Mouse (Mus musculus) kidney, embryonic 14.5 days (tissue): ENCODE results near the gene Mgat4c. TPM values are rescaled to one million over a fixed set of nuclear protein-coding genes. Genes with fewer than 3 reads are reported as not detected.

ENCODE experiments used
- ATAC-seq: fragments of 200-750 bp; cut with Nextera tagmentation; 2 replicates; pipeline ENCODE4 v1.8.0; 2017; ENCODE audit warnings: moderate number of reproducible peaks, mild to moderate bottlenecking, moderate TSS enrichment, moderate library complexity; ENCODE audit not compliant: low FRiP score, low TSS enrichment
- H3K27ac ChIP-seq: fragments of 300-500 bp; sonication (generic); 2 replicates; pipeline ENCODE4 v1.5.1; 2014; ENCODE audit warnings: low read depth, mild to moderate bottlenecking, low read length, moderate library complexity, mixed read lengths
- H3K27me3 ChIP-seq: fragments of 300-500 bp; sonication (generic); 2 replicates; pipeline ENCODE4 v1.6.1; 2014; ENCODE audit warnings: mild to moderate bottlenecking, low read length; ENCODE audit not compliant: control insufficient read depth, insufficient read depth
- H3K36me3 ChIP-seq: fragments of 300-500 bp; sonication (generic); 2 replicates; pipeline ENCODE4 v1.6.1; 2014; ENCODE audit warnings: low read length, mixed read lengths; ENCODE audit not compliant: control insufficient read depth, insufficient read depth
- H3K4me1 ChIP-seq: fragments of 300-500 bp; sonication (generic); 2 replicates; pipeline ENCODE4 v1.6.1; 2014; ENCODE audit warnings: low read length, mixed read lengths; ENCODE audit not compliant: control insufficient read depth, insufficient read depth
- H3K4me2 ChIP-seq: fragments of 300-500 bp; sonication (generic); replicated peaks from 2 replicates; pipeline ENCODE4 v1.6.1; 2014; ENCODE audit warnings: low read depth, mild to moderate bottlenecking, low read length
- H3K4me3 ChIP-seq: fragments of 300-500 bp; sonication (generic); 2 replicates; pipeline ENCODE4 v1.5.1; 2014; ENCODE audit warnings: mild to moderate bottlenecking, low read length
- H3K9ac ChIP-seq: fragments of 300-500 bp; sonication (generic); 2 replicates; pipeline ENCODE4 v1.6.1; 2014; ENCODE audit warnings: low read depth, mild to moderate bottlenecking, low read length, moderate library complexity
- H3K9me3 ChIP-seq: fragments of 300-500 bp; sonication (generic); 2 replicates; pipeline ENCODE4 v1.6.1; 2016; ENCODE audit warnings: low read length; ENCODE audit not compliant: control insufficient read depth
- WGBS: fragments of 180-500 bp; shearing (Covaris S2); extraction: QIAGEN DNeasy Blood & Tissue Kit; methylation state at CpG from one replicate; pipeline ENCODE4 v1.1.7; 2014; 5-methylcytosine and 5-hydroxymethylcytosine counted together
- polyA plus RNA-seq: library from polyadenylated mRNA; unstranded; fragments of >200 nt; fragmentation: Nextera tagmentation; extraction: Ambion mirVana; gene quantifications from 2 replicates; pipeline ENCODE4 v1.2.1, GENCODE M21; 2014

The Mgat4c gene
- polyA plus RNA-seq, 1 experiment from 2014 or later, result 1.6 TPM

DNA sequence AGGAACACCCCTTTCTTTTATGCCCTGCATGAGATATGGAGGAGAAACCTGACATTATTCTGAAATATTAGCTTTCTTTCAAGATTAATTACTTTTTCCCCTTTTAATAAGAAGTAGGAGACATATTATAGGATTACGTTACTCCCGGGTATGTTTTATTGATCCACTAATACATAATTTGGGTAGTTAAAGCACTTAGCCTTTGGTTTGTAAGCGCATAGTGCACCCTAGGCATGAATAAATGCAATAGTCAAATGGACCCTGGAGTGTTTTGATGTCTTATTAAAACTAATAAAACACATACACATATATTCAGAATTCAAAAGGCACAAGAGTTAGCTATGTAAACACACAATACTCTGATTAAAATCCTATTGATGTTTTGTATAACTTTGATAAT lies 374.9 kb downstream of the Mgat4c start:
- no peak for ATAC-seq
- no peak overlapping the region for H3K27ac ChIP-seq
- H3K4me1 ChIP-seq, result no peaks in the 10 kb centered on the region
- 90% methylated on average over 3 of the region's 3 CpGs for WGBS
- no peak overlapping the region for H3K4me3 ChIP-seq
- no peaks in the 10 kb centered on the region for H3K36me3 ChIP-seq
- H3K9ac ChIP-seq, result no peak overlapping the region
- no peak overlapping the region for H3K4me2 ChIP-seq
- no peaks in the 10 kb centered on the region for H3K27me3 ChIP-seq
- H3K9me3 ChIP-seq, result no peaks in the 10 kb centered on the region

DNA sequence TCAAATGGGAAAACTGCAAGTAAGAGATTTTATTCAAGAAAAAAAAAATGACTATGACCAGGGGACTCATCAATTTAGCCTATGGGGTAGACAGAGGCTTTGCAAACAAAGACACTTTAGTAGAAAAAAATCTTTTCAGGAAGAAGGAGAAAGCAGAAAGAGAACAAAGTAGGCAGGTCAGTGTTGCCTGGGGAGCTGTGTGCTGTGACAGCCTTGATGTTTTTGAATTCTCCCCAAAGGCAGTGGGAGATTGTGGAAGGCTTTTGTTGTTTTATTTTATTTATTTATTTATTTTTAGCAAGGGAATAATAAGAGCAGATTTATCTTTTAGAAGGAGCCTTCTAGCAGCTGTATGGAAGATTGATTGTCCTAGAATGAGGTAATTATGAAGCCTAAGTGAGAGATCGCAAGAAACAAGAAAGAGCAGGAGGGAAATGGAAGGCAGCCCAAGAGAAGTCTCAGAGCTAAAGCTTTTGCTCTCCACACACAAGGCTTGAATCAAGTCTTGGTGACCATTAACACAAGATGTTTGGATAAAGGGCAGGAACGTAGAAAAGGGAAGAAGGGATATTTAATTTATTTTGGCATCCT lies 375.8 kb downstream of the Mgat4c start:
- no peak; the same call in 1 of the 2 replicates for ATAC-seq
- WGBS, result 64% methylated on average over 2 of the region's 2 CpGs
- H3K4me1 ChIP-seq, result no peaks in the 10 kb centered on the region

GRCm38 (mm10) chr10:102074541-102075398 lies 393.5 kb downstream of the Mgat4c start:
- Histone ChIP-seq H3K4me1 (no peaks in the 10 kb centered on the region), H3K4me2 (no peak overlapping the region), H3K27me3 (no peaks in the 10 kb centered on the region), H3K9ac (no peak overlapping the region), H3K9me3 (no peaks in the 10 kb centered on the region), H3K4me3 (no peak overlapping the region), H3K36me3 (no peaks in the 10 kb centered on the region), H3K27ac (no peak overlapping the region)
- no peak for ATAC-seq

More for the DNA sequence above, 375.8 kb downstream of the Mgat4c start:
- Histone ChIP-seq H3K27ac (no peak overlapping the region), H3K9ac (no peak overlapping the region), H3K27me3 (no peaks in the 10 kb centered on the region), H3K36me3 (no peaks in the 10 kb centered on the region), H3K4me3 (no peak overlapping the region), H3K4me2 (no peak overlapping the region), H3K9me3 (no peaks in the 10 kb centered on the region)

- H3K4me3 ChIP-seq, result no peak overlapping the region
- no peak overlapping the region for H3K27ac ChIP-seq
- no peak for ATAC-seq
- no peak overlapping the region for H3K4me2 ChIP-seq
- no peaks in the 10 kb centered on the region for H3K27me3 ChIP-seq
- WGBS, result 74% methylated on average over 1 of the region's 1 CpGs
- H3K9ac ChIP-seq, result no peak overlapping the region
- H3K36me3 ChIP-seq, result no peaks in the 10 kb centered on the region
- no peaks in the 10 kb centered on the region for H3K9me3 ChIP-seq
- no peaks in the 10 kb centered on the region for H3K4me1 ChIP-seq
These were observed 441.9 kb downstream of the Mgat4c start for GRCm38 (mm10) chr10:102123153-102123552.

DNA sequence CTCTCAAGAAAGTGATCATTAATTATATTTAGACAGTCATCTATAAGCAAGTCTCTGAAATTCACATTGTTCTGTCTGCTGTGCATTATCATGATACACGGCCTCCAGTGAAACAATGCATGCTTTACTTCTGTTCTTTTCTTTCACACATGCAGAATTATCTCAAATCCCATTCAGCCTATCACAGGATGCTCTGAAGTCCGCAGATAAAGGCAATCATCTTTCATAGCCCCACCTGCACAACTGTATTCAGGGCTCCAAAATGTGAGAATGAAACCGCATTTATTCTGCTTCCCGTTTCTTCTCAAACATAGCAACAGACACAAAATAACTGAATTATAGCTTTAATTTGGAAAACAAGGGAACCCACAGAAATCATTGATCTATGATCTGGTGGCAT lies 446.1 kb downstream of the Mgat4c start:
- Histone ChIP-seq H3K9ac (no peak overlapping the region), H3K9me3 (no peaks in the 10 kb centered on the region), H3K4me3 (no peak overlapping the region), H3K36me3 (no peaks in the 10 kb centered on the region), H3K4me2 (no peak overlapping the region), H3K27ac (no peak overlapping the region), H3K4me1 (no peaks in the 10 kb centered on the region), H3K27me3 (no peaks in the 10 kb centered on the region)
- WGBS, result 87% methylated on average over 4 of the region's 4 CpGs
- no peak for ATAC-seq

DNA sequence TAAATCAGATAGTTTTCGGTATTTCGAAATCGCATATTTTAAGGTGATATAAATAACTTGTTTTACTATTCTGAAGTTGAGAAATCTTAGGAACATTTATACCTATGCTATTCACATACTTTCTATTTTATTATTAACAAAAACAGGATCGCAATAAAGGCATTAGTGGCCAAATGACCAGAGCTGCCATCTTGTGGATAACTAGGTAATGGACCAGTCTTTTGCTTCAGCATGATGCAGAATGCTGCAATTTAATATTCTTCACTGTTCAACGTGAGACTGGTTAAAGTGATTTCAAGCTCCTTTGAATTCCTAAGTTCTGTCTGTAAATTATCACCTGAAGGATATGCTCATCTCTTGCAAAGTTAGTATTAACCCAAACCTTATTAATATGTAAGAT lies 473.6 kb downstream of the Mgat4c start:
- 72% methylated on average over 5 of the region's 5 CpGs for WGBS
- Histone ChIP-seq H3K36me3 (no peaks in the 10 kb centered on the region), H3K27me3 (no peaks in the 10 kb centered on the region), H3K4me2 (no peak overlapping the region), H3K9me3 (no peaks in the 10 kb centered on the region), H3K4me1 (no peaks in the 10 kb centered on the region), H3K4me3 (no peak overlapping the region), H3K27ac (no peak overlapping the region), H3K9ac (no peak overlapping the region)
- no peak for ATAC-seq

- no peak overlapping the region for H3K9ac ChIP-seq
- no peak overlapping the region for H3K4me2 ChIP-seq
- no peaks in the 10 kb centered on the region for H3K27me3 ChIP-seq
- no peaks in the 10 kb centered on the region for H3K4me1 ChIP-seq
- no peak overlapping the region for H3K27ac ChIP-seq
- no peaks in the 10 kb centered on the region for H3K9me3 ChIP-seq
- no peak overlapping the region for H3K4me3 ChIP-seq
- 62% methylated on average over 1 of the region's 1 CpGs for WGBS
- no peak for ATAC-seq
- H3K36me3 ChIP-seq, result no peaks in the 10 kb centered on the region
These were observed 474.6 kb downstream of the Mgat4c start for GRCm38 (mm10) chr10:102155853-102156252.

GRCm38 (mm10) chr10:102158809-102159208 lies 477.5 kb downstream of the Mgat4c start:
- no peaks in the 10 kb centered on the region for H3K36me3 ChIP-seq
- no peak; the same call in 1 of the 2 replicates for ATAC-seq
- 36% methylated on average over 12 of the region's 12 CpGs for WGBS
- no peak overlapping the region for H3K27ac ChIP-seq
- no peaks in the 10 kb centered on the region for H3K27me3 ChIP-seq
- H3K9me3 ChIP-seq, result no peaks in the 10 kb centered on the region
- H3K4me3 ChIP-seq, result no peak overlapping the region; the same call in 1 of the 2 replicates
- no peak overlapping the region for H3K9ac ChIP-seq
- no peaks in the 10 kb centered on the region for H3K4me1 ChIP-seq
- 0 out of 2 replicates have a peak overlapping the region, but pooled peaks have one; percentile 17 for H3K4me2 ChIP-seq

GRCm38 (mm10) chr10:102184726-102185125 lies 503.4 kb downstream of the Mgat4c start:
- ATAC-seq, result no peak
- WGBS, result 52% methylated on average over 3 of the region's 3 CpGs

More at GRCm38 (mm10) chr10:102184726-102185125, 503.4 kb downstream of the Mgat4c start:
- H3K27me3 ChIP-seq, result no peaks in the 10 kb centered on the region
- no peaks in the 10 kb centered on the region for H3K9me3 ChIP-seq
- H3K36me3 ChIP-seq, result no peaks in the 10 kb centered on the region
- H3K4me3 ChIP-seq, result no peak overlapping the region
- no peak overlapping the region for H3K9ac ChIP-seq
- no peak overlapping the region for H3K27ac ChIP-seq
- H3K4me1 ChIP-seq, result no peaks in the 10 kb centered on the region
- no peak overlapping the region for H3K4me2 ChIP-seq
